Mouse (Mus musculus): ENCODE measurements around the gene Map2k6. TPM values are rescaled to one million over a fixed set of nuclear protein-coding genes. Genes with fewer than 3 reads are reported as not detected.

Map2k6 gene
- polyA plus RNA-seq, 1 experiment from 2014 or later = 17.6 TPM

- Histone ChIP-seq H3K27ac (ENCODE audit: low read length) (peak overlapping the region; percentile 52), H3K9ac (ENCODE audit: low read length) (peak overlapping the region; percentile 70), H3K4me2 (ENCODE audit: low read depth, low read length) (peak overlapping the region; percentile 63), H3K36me3 (ENCODE audit: control insufficient read depth, insufficient read depth, low read length) (no peaks in the 10 kb centered on the region), H3K27me3 (ENCODE audit: control insufficient read depth, insufficient read depth, low read length) (no peaks in the 10 kb centered on the region), H3K9me3 (replicated peaks; ENCODE audit: control insufficient read depth, low read length) (no peaks in the 10 kb centered on the region), H3K4me3 (replicated peaks; ENCODE audit: low read length) (peak overlapping the region; percentile 66), H3K4me1 (ENCODE audit: control insufficient read depth, insufficient read depth, low read length) (peaks cover 17% of the 10 kb centered on the region)
- ATAC-seq (ENCODE audit: insufficient read depth, low FRiP score) = no peak
- 5% methylated on average over 15 of the region's 15 CpGs for WGBS
These were observed 573 bp downstream of the Map2k6 start for GRCm38 (mm10) chr11:110399240-110400150.

GRCm38 (mm10) chr11:110400283-110400682 lies 1.4 kb downstream of the Map2k6 start:
- H3K9ac ChIP-seq (ENCODE audit: low read length) = peak overlapping the region; percentile 61
- WGBS = 26% methylated on average over 1 of the region's 1 CpGs
- ATAC-seq (ENCODE audit: insufficient read depth, low FRiP score) = no peak

GRCm38 (mm10) chr11:110402671-110403070 lies 3.7 kb downstream of the Map2k6 start:
- Histone ChIP-seq H3K4me1 (ENCODE audit: control insufficient read depth, insufficient read depth, low read length) (peaks cover 17% of the 10 kb centered on the region), H3K36me3 (ENCODE audit: control insufficient read depth, insufficient read depth, low read length) (no peaks in the 10 kb centered on the region), H3K9ac (ENCODE audit: low read length) (no peak overlapping the region), H3K9me3 (replicated peaks; ENCODE audit: control insufficient read depth, low read length) (no peaks in the 10 kb centered on the region), H3K27ac (ENCODE audit: low read length) (peak overlapping the region; percentile 16), H3K27me3 (ENCODE audit: control insufficient read depth, insufficient read depth, low read length) (no peaks in the 10 kb centered on the region), H3K4me3 (replicated peaks; ENCODE audit: low read length) (no peak overlapping the region), H3K4me2 (ENCODE audit: low read depth, low read length) (no peak overlapping the region)
- 11% methylated on average over 3 of the region's 3 CpGs for WGBS
- no peak for ATAC-seq (ENCODE audit: insufficient read depth, low FRiP score)

More at GRCm38 (mm10) chr11:110400283-110400682, 1.4 kb downstream of the Map2k6 start:
- no peaks in the 10 kb centered on the region for H3K27me3 ChIP-seq (ENCODE audit: control insufficient read depth, insufficient read depth, low read length)
- no peaks in the 10 kb centered on the region for H3K9me3 ChIP-seq (replicated peaks; ENCODE audit: control insufficient read depth, low read length)
- H3K27ac ChIP-seq (ENCODE audit: low read length) = peak overlapping the region; percentile 42
- peak overlapping the region; percentile 63 for H3K4me2 ChIP-seq (ENCODE audit: low read depth, low read length)
- H3K36me3 ChIP-seq (ENCODE audit: control insufficient read depth, insufficient read depth, low read length) = no peaks in the 10 kb centered on the region
- H3K4me3 ChIP-seq (replicated peaks; ENCODE audit: low read length) = peak overlapping the region; percentile 66
- peaks cover 17% of the 10 kb centered on the region for H3K4me1 ChIP-seq (ENCODE audit: control insufficient read depth, insufficient read depth, low read length)

GRCm38 (mm10) chr11:110403602-110404001 lies 4.7 kb downstream of the Map2k6 start:
- Histone ChIP-seq H3K4me1 (ENCODE audit: control insufficient read depth, insufficient read depth, low read length) (peaks cover 17% of the 10 kb centered on the region), H3K4me2 (ENCODE audit: low read depth, low read length) (no peak overlapping the region), H3K27me3 (ENCODE audit: control insufficient read depth, insufficient read depth, low read length) (no peaks in the 10 kb centered on the region), H3K9me3 (replicated peaks; ENCODE audit: control insufficient read depth, low read length) (no peaks in the 10 kb centered on the region), H3K27ac (ENCODE audit: low read length) (no peak overlapping the region), H3K9ac (ENCODE audit: low read length) (no peak overlapping the region), H3K36me3 (ENCODE audit: control insufficient read depth, insufficient read depth, low read length) (no peaks in the 10 kb centered on the region), H3K4me3 (replicated peaks; ENCODE audit: low read length) (no peak overlapping the region)
- WGBS = 85% methylated on average over 2 of the region's 2 CpGs
- no peak for ATAC-seq (ENCODE audit: insufficient read depth, low FRiP score)

- H3K27me3 ChIP-seq (ENCODE audit: control insufficient read depth, insufficient read depth, low read length) = no peaks in the 10 kb centered on the region
- peak overlapping the region; percentile 78 for H3K27ac ChIP-seq (ENCODE audit: low read length)
- H3K9me3 ChIP-seq (replicated peaks; ENCODE audit: control insufficient read depth, low read length) = no peaks in the 10 kb centered on the region
- WGBS = 26% methylated on average over 9 of the region's 9 CpGs
- ATAC-seq (ENCODE audit: insufficient read depth, low FRiP score) = peak; percentile 78
- H3K36me3 ChIP-seq (ENCODE audit: control insufficient read depth, insufficient read depth, low read length) = no peaks in the 10 kb centered on the region
- H3K4me2 ChIP-seq (ENCODE audit: low read depth, low read length) = peak overlapping the region; percentile 40
- H3K4me3 ChIP-seq (replicated peaks; ENCODE audit: low read length) = peak overlapping the region; percentile 11
- peaks cover 17% of the 10 kb centered on the region for H3K4me1 ChIP-seq (ENCODE audit: control insufficient read depth, insufficient read depth, low read length)
- peak overlapping the region; percentile 16; the same call in 1 of the 2 replicates for H3K9ac ChIP-seq (ENCODE audit: low read length)
These were observed 6.7 kb downstream of the Map2k6 start for GRCm38 (mm10) chr11:110405607-110406006.

- H3K4me3 ChIP-seq (replicated peaks; ENCODE audit: low read length) = no peak overlapping the region
- no peak overlapping the region for H3K27ac ChIP-seq (ENCODE audit: low read length)
- WGBS = 85% methylated on average over 12 of the region's 12 CpGs
- H3K9ac ChIP-seq (ENCODE audit: low read length) = no peak overlapping the region
- H3K27me3 ChIP-seq (ENCODE audit: control insufficient read depth, insufficient read depth, low read length) = no peaks in the 10 kb centered on the region
- no peak overlapping the region for H3K4me2 ChIP-seq (ENCODE audit: low read depth, low read length)
- H3K9me3 ChIP-seq (replicated peaks; ENCODE audit: control insufficient read depth, low read length) = no peaks in the 10 kb centered on the region
- no peak for ATAC-seq (ENCODE audit: insufficient read depth, low FRiP score)
- H3K36me3 ChIP-seq (ENCODE audit: control insufficient read depth, insufficient read depth, low read length) = no peaks in the 10 kb centered on the region
- H3K4me1 ChIP-seq (ENCODE audit: control insufficient read depth, insufficient read depth, low read length) = peaks cover 9% of the 10 kb centered on the region
These were observed 10.2 kb downstream of the Map2k6 start for GRCm38 (mm10) chr11:110409131-110409530.

GRCm38 (mm10) chr11:110409776-110410175 lies 10.9 kb downstream of the Map2k6 start:
- H3K4me1 ChIP-seq (ENCODE audit: control insufficient read depth, insufficient read depth, low read length) = peaks cover 9% of the 10 kb centered on the region
- no peak overlapping the region for H3K9ac ChIP-seq (ENCODE audit: low read length)
- H3K27me3 ChIP-seq (ENCODE audit: control insufficient read depth, insufficient read depth, low read length) = no peaks in the 10 kb centered on the region
- no peak overlapping the region for H3K4me2 ChIP-seq (ENCODE audit: low read depth, low read length)
- 66% methylated on average over 9 of the region's 9 CpGs for WGBS
- no peaks in the 10 kb centered on the region for H3K9me3 ChIP-seq (replicated peaks; ENCODE audit: control insufficient read depth, low read length)
- no peaks in the 10 kb centered on the region for H3K36me3 ChIP-seq (ENCODE audit: control insufficient read depth, insufficient read depth, low read length)
- H3K4me3 ChIP-seq (replicated peaks; ENCODE audit: low read length) = no peak overlapping the region
- no peak overlapping the region for H3K27ac ChIP-seq (ENCODE audit: low read length)
- no peak for ATAC-seq (ENCODE audit: insufficient read depth, low FRiP score)

- H3K4me3 ChIP-seq (replicated peaks; ENCODE audit: low read length) = no peak overlapping the region
- H3K4me1 ChIP-seq (ENCODE audit: control insufficient read depth, insufficient read depth, low read length) = 0 out of 2 replicates have a peak, but pooled peaks cover 3% of the 10 kb centered on the region
- H3K9ac ChIP-seq (ENCODE audit: low read length) = no peak overlapping the region
- no peak for ATAC-seq (ENCODE audit: insufficient read depth, low FRiP score)
- H3K36me3 ChIP-seq (ENCODE audit: control insufficient read depth, insufficient read depth, low read length) = no peaks in the 10 kb centered on the region
- no peak overlapping the region for H3K27ac ChIP-seq (ENCODE audit: low read length)
- no peaks in the 10 kb centered on the region for H3K9me3 ChIP-seq (replicated peaks; ENCODE audit: control insufficient read depth, low read length)
- 91% methylated on average over 13 of the region's 13 CpGs for WGBS
- no peaks in the 10 kb centered on the region for H3K27me3 ChIP-seq (ENCODE audit: control insufficient read depth, insufficient read depth, low read length)
- no peak overlapping the region for H3K4me2 ChIP-seq (ENCODE audit: low read depth, low read length)
These were observed 12.7 kb downstream of the Map2k6 start for GRCm38 (mm10) chr11:110411596-110411995.

GRCm38 (mm10) chr11:110414263-110414662 lies 15.3 kb downstream of the Map2k6 start:
- Histone ChIP-seq H3K27me3 (ENCODE audit: control insufficient read depth, insufficient read depth, low read length) (no peaks in the 10 kb centered on the region), H3K9ac (ENCODE audit: low read length) (no peak overlapping the region), H3K9me3 (replicated peaks; ENCODE audit: control insufficient read depth, low read length) (no peaks in the 10 kb centered on the region), H3K36me3 (ENCODE audit: control insufficient read depth, insufficient read depth, low read length) (no peaks in the 10 kb centered on the region), H3K4me2 (ENCODE audit: low read depth, low read length) (no peak overlapping the region), H3K27ac (ENCODE audit: low read length) (peak overlapping the region; percentile 50; the same call in 1 of the 2 replicates), H3K4me3 (replicated peaks; ENCODE audit: low read length) (no peak overlapping the region), H3K4me1 (ENCODE audit: control insufficient read depth, insufficient read depth, low read length) (0 out of 2 replicates have a peak, but pooled peaks cover 3% of the 10 kb centered on the region)
- no peak for ATAC-seq (ENCODE audit: insufficient read depth, low FRiP score)
- WGBS = 74% methylated on average over 7 of the region's 7 CpGs
